Mouse (Mus musculus) kidney, postnatal 14 days (tissue): ENCODE measurements around the gene Slc9a5.

Experiments
- DNase-seq: peaks from one replicate; pipeline ENCODE4 v3.0.0; 2022; ENCODE audit warnings: mixed read lengths

The Slc9a5 gene

GRCm38 (mm10) chr8:105413391-105413790, 64.7 kb downstream of the Slc9a5 start, which contains the start of the genes Kctd19 and Lrrc36:
TSS of gene Kctd19 (minus strand) at chr8:105413502.
TSS of gene Lrrc36 (plus strand) at chr8:105413571.
- peak; percentile 55 for DNase-seq

GRCm38 (mm10) chr8:105418992-105419391, 70.3 kb downstream of the Slc9a5 start:
- no peak for DNase-seq
